Mouse (Mus musculus): ENCODE measurements around the gene Klk1b26. TPM values are rescaled to one million over a fixed set of nuclear protein-coding genes. Genes with fewer than 3 reads are reported as not detected.
"Not testable (repeated sequence)": the region's sequence is repeated elsewhere in the genome, so short reads cannot be mapped to it uniquely, and the experiment has no call there.

The Klk1b26 gene
- not detected in 2 replicates for polyA plus RNA-seq (2016; fragmentation: Nextera tagmentation; extraction: Ambion mirVana)

- H3K27me3 ChIP-seq (ENCODE audit: low read depth, poor library complexity, severe bottlenecking); H3K27ac ChIP-seq: not testable (repeated sequence)
These were observed at the start of gene Klk1b26 for GRCm38 (mm10) chr7:44011868-44012267. TSS of gene Klk1b26 (plus strand) at chr7:44012168.

GRCm38 (mm10) chr7:43966451-43966850 is 45.5 kb upstream of the Klk1b26 start, which contains the start of gene Klk1b1:
TSS of gene Klk1b1 (plus strand) at chr7:43966751.
- no peaks in the 10 kb centered on the region for H3K27me3 ChIP-seq (ENCODE audit: low read depth, poor library complexity, severe bottlenecking)
- DNase-seq (ENCODE audit: low spot score), result no peak
- no peaks in the 10 kb centered on the region for H3K36me3 ChIP-seq
- H3K27ac ChIP-seq, result no peak within 1 kb of the TSS
- H3K4me3 ChIP-seq, result no peak within 1 kb of the TSS
- H3K9me3 ChIP-seq (replicated peaks), result no peaks in the 10 kb centered on the region
- no peaks in the 10 kb centered on the region for H3K4me1 ChIP-seq
- 81% methylated on average over 3 of the region's 3 CpGs for WGBS

More at GRCm38 (mm10) chr7:44011868-44012267, at the start of gene Klk1b26:
- not testable (repeated sequence) for H3K4me3 ChIP-seq; H3K9me3 ChIP-seq (replicated peaks); H3K36me3 ChIP-seq; H3K4me1 ChIP-seq; DNase-seq (ENCODE audit: low spot score)

GRCm38 (mm10) chr7:43967058-43967457 is 44.9 kb upstream of the Klk1b26 start:
- no peaks in the 10 kb centered on the region for H3K27me3 ChIP-seq (ENCODE audit: low read depth, poor library complexity, severe bottlenecking)
- no peaks in the 10 kb centered on the region for H3K9me3 ChIP-seq (replicated peaks)
- no peaks in the 10 kb centered on the region for H3K36me3 ChIP-seq
- H3K4me3 ChIP-seq, result no peak overlapping the region
- no peaks in the 10 kb centered on the region for H3K4me1 ChIP-seq
- WGBS, result 82% methylated on average over 3 of the region's 3 CpGs
- DNase-seq (ENCODE audit: low spot score), result no peak
- no peak overlapping the region for H3K27ac ChIP-seq

- H3K27me3 ChIP-seq (ENCODE audit: low read depth, poor library complexity, severe bottlenecking), result no peaks in the 10 kb centered on the region
- H3K4me1 ChIP-seq, result no peaks in the 10 kb centered on the region
- no peaks in the 10 kb centered on the region for H3K36me3 ChIP-seq
- H3K9me3 ChIP-seq (replicated peaks), result no peaks in the 10 kb centered on the region
- WGBS, result 89% methylated on average over 2 of the region's 2 CpGs
- no peak for DNase-seq (ENCODE audit: low spot score)
- no peak overlapping the region for H3K4me3 ChIP-seq
- no peak overlapping the region for H3K27ac ChIP-seq
These were observed 44.4 kb upstream of the Klk1b26 start for GRCm38 (mm10) chr7:43967612-43968011.

DNA sequence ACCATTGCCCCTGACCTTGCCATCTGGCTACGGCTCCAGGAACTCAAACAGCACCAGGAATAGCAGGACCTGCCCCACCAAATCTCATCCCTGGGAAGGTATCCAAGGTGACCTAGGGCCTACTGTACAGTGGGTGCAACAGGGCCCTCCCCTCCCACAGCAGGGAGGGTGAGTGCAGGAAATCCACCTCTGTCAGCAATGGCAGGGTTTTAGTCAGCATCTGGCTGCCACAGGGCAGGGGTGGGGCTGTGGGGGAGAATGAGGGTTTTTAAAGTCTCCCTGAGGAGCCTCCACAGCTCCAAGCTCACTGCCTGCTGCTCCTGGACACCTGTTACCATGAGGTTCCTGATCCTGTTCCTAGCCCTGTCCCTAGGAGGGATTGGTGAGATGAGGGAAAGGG is 36.2 kb upstream of the Klk1b26 start, which contains the start of gene Klk1b9:
Klk1b9 (plus strand) TSS at position 301 of the 400 bp plus-strand sequence.
- not testable (repeated sequence) for H3K27ac ChIP-seq; DNase-seq (ENCODE audit: low spot score); H3K27me3 ChIP-seq (ENCODE audit: low read depth, poor library complexity, severe bottlenecking); H3K4me1 ChIP-seq; H3K9me3 ChIP-seq (replicated peaks); H3K4me3 ChIP-seq; H3K36me3 ChIP-seq
- 85% methylated on average over 1 of the region's 1 CpGs for WGBS

DNA sequence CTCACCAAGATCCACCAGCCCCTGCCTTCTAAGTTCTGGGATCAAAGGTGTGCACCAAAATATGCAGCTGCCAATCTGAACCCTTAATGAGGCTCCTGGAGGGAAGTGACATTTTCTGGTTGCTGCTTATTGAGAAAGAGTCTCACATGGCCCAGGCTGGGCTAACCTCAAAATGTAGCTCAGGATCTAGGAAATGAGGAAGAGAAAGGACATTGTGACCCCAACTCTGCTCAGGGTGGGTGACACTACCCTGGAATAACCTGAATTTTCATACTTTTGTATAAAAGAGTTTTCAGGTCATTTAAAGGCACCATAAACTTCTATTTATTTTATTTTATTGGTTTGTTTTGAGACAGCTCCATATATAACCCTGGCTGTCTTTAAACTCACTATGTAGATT is 26.3 kb upstream of the Klk1b26 start:
- Histone ChIP-seq H3K9me3 (replicated peaks) (no peaks in the 10 kb centered on the region), H3K27ac (no peak overlapping the region), H3K4me3 (no peak overlapping the region), H3K27me3 (ENCODE audit: low read depth, poor library complexity, severe bottlenecking) (no peaks in the 10 kb centered on the region), H3K36me3 (no peaks in the 10 kb centered on the region), H3K4me1 (no peaks in the 10 kb centered on the region)
- DNase-seq (ENCODE audit: low spot score), result no peak

- not testable (repeated sequence) for H3K4me1 ChIP-seq; H3K36me3 ChIP-seq; DNase-seq (ENCODE audit: low spot score); H3K9me3 ChIP-seq (replicated peaks); H3K4me3 ChIP-seq; H3K27ac ChIP-seq; H3K27me3 ChIP-seq (ENCODE audit: low read depth, poor library complexity, severe bottlenecking)
- 67% methylated on average over 1 of the region's 1 CpGs for WGBS
These were observed 17.1 kb upstream of the Klk1b26 start for GRCm38 (mm10) chr7:43994821-43995220.

GRCm38 (mm10) chr7:43995577-43995976 is 16.4 kb upstream of the Klk1b26 start, which contains the start of gene Klk1b11:
TSS of gene Klk1b11 (plus strand) at chr7:43995877.
- not testable (repeated sequence) for H3K4me1 ChIP-seq; H3K27ac ChIP-seq; DNase-seq (ENCODE audit: low spot score); H3K9me3 ChIP-seq (replicated peaks); H3K4me3 ChIP-seq; H3K36me3 ChIP-seq; H3K27me3 ChIP-seq (ENCODE audit: low read depth, poor library complexity, severe bottlenecking)
- 84% methylated on average over 4 of the region's 4 CpGs for WGBS

DNA sequence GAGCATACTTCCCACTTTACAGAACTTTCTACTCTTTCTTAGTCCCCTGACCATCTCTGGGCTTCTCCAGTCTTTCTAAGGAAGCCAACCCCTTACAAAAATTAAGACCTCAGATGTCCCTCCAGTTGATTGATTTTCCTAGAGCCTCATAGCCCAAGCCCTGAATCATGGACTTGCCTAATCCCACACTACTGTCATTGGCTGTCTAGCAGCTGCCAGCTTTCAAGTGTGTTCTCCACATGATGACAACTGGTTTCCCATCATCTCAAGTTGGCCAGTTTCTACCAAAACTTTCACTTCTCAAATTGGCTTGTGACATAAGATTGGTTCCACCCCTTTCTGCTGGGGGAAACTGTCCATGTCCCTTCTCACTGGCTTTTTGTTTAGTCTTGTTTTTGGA is 7.1 kb upstream of the Klk1b26 start:
- Histone ChIP-seq H3K36me3 (no peaks in the 10 kb centered on the region), H3K27ac (no peak overlapping the region), H3K4me3 (no peak overlapping the region), H3K4me1 (no peaks in the 10 kb centered on the region), H3K9me3 (replicated peaks) (no peaks in the 10 kb centered on the region), H3K27me3 (ENCODE audit: low read depth, poor library complexity, severe bottlenecking) (no peaks in the 10 kb centered on the region)
- no peak for DNase-seq (ENCODE audit: low spot score)

DNA sequence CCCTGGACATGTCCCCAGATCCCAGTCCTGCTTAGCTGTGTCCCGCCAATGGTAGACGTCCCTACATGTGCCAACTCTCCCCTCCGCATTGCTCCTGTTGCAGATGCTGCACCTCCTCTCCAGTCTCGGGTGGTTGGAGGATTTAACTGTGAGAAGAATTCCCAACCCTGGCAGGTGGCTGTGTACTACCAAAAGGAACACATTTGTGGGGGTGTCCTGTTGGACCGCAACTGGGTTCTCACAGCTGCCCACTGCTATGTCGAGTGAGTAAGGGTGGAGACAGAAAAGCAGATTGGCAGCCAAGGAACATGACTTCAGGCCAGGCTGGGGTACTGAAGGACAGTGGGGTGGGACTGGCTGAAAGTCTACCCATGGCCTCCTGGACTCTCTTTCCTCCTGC is 2.7 kb downstream of the Klk1b26 start:
- H3K27me3 ChIP-seq (ENCODE audit: low read depth, poor library complexity, severe bottlenecking); H3K4me1 ChIP-seq; H3K4me3 ChIP-seq; H3K9me3 ChIP-seq (replicated peaks); DNase-seq (ENCODE audit: low spot score); H3K36me3 ChIP-seq; H3K27ac ChIP-seq: not testable (repeated sequence)
- 86% methylated on average over 6 of the region's 6 CpGs for WGBS

GRCm38 (mm10) chr7:44015071-44015470 is 3.1 kb downstream of the Klk1b26 start:
- WGBS, result 92% methylated on average over 5 of the region's 5 CpGs
- Histone ChIP-seq H3K4me3 (no peak overlapping the region), H3K4me1 (no peaks in the 10 kb centered on the region), H3K36me3 (no peaks in the 10 kb centered on the region), H3K9me3 (replicated peaks) (no peaks in the 10 kb centered on the region), H3K27ac (no peak overlapping the region), H3K27me3 (ENCODE audit: low read depth, poor library complexity, severe bottlenecking) (no peaks in the 10 kb centered on the region)
- no peak for DNase-seq (ENCODE audit: low spot score)

GRCm38 (mm10) chr7:44051990-44052389 is 40.0 kb downstream of the Klk1b26 start, which contains the start of gene Klk1b27:
TSS of gene Klk1b27 (plus strand) at chr7:44052290.
- H3K27ac ChIP-seq; H3K9me3 ChIP-seq (replicated peaks); H3K27me3 ChIP-seq (ENCODE audit: low read depth, poor library complexity, severe bottlenecking); H3K4me3 ChIP-seq; H3K4me1 ChIP-seq; DNase-seq (ENCODE audit: low spot score); H3K36me3 ChIP-seq: not testable (repeated sequence)
- WGBS, result 68% methylated on average over 3 of the region's 3 CpGs

Measured in limb, embryonic 10.5 days (tissue).